Mouse (Mus musculus): ENCODE results near the gene Itgav. TPM values are rescaled to one million over a fixed set of nuclear protein-coding genes. Genes with fewer than 3 reads are reported as not detected.
A peak's percentile ranks its signal among the peaks of the same experiment; 100 is the strongest.

Itgav gene
- 10 to 100 TPM; 40.6 to 41.4 TPM for total RNA-seq (2021)

DNA sequence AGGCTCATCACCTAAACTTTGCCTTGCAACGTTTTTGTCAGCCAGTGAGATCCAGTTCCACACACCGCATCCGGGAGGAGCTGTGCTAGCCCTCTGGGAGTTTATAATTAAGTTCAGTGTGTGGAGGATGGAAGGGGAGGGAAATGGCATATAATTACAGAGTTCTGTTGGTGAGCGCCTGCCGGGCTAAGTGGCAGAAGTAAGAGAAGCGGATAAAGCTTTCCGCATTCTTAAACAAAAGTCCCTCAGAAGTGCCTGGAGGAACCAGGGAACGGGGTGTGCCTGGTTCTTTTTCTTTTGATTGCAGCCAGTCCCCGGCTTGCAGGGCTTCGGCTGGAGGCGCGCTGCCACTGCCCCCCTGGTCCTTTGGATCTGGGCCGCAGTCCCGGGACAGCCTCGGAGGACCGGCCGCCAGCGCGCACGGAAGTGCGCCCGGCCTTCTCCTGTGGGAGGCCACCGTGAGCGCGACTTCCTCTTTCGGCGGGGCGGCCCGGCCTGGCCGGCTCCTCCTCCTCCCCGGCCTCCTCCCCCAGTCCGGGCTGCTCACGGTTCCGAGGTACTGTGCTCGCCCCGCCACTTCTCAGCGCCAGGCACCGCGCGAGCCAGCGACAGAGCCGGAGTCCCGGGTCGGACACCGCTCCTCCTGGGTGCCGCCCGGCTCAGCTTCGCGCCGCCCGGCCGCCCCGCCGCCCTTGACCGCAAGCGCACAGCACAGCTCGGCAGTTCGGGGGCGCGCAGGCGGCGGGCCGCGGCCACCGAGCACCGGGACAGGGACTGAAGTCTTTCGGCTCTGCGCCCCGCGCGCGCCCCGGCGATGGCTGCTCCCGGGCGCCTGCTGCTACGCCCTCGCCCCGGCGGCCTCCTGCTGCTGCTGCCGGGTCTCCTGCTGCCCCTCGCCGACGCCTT is at the start of gene Itgav:
Gene Itgav (plus strand): TSS at position 477 of the 906 bp plus-strand sequence.
- intact Hi-C loops (cut with DNase I): loop anchor here (1.0 to 2.0 kb wide), 4 partner anchors 20 to 79 kb away; partner anchors contain the start of gene Zc3h15

DNA sequence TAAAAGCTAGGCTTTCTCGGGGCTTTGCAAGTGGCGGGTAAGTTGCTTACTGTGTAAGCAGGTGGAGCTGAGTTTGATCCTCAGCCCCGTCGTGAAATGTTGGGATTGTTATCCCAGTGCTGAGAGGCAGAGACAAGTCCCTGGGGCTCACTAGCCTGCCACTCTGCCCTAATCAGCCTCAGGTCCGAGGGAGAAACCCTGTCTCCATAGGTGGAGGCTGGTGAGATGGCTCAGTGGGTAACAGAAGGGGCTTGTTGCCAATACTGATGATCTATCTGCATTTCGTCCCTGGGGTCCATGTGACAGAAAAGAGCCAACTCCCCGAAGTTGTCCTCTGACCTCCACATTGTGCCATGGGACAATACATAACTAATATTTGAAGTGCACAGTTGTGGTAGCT is 49.8 kb upstream of the Itgav start:
- DNase-seq: no peak
- intact Hi-C loops (cut with DNase I): no loop called here

More for the DNA sequence above, at the start of gene Itgav:
- peak; percentile 92 to 97 for DNase-seq

GRCm38 (mm10) chr2:83674896-83675295 is 49.3 kb upstream of the Itgav start:
- intact Hi-C loops (cut with DNase I): no loop called here
- DNase-seq: no peak

GRCm38 (mm10) chr2:83675681-83676080 is 48.5 kb upstream of the Itgav start:
- no peak for DNase-seq
- intact Hi-C loops (cut with DNase I): no loop called here

GRCm38 (mm10) chr2:83676226-83676870 is 47.8 kb upstream of the Itgav start:
- intact Hi-C loops (cut with DNase I): no loop called here
- DNase-seq: no peak

- intact Hi-C loops (cut with DNase I): no loop called here
- DNase-seq: no peak
Measured at GRCm38 (mm10) chr2:83681332-83681731, 42.9 kb upstream of the Itgav start.

GRCm38 (mm10) chr2:83681785-83682184 is 42.4 kb upstream of the Itgav start:
- DNase-seq: no peak
- intact Hi-C loops (cut with DNase I): no loop called here

- intact Hi-C loops (cut with DNase I): no loop called here
- no peak for DNase-seq
Measured at GRCm38 (mm10) chr2:83682282-83682681, 41.9 kb upstream of the Itgav start.

GRCm38 (mm10) chr2:83683731-83684519 is 40.3 kb upstream of the Itgav start:
- intact Hi-C loops (cut with DNase I): no loop called here
- no peak for DNase-seq

DNA sequence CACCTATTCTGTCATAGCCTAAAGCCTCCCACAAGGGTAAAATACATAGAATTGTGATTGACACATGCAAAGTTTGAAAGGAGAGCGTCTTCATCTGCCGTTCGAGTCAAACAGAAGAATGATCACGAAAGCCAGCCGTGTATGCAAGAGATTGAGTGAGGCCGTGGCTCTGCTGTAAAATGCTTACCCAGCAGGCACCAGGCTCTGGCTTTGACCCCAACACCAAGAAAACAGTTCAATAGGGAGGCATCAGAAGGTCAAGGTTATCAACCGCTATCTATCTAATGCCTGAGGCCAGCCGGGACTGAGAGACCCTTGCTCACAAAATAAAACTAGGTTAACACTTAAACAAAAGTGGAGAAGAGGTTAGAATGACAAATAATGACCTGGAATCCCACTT is 39.5 kb upstream of the Itgav start:
- DNase-seq: no peak

GRCm38 (mm10) chr2:83690372-83690771 is 33.8 kb upstream of the Itgav start:
- no peak for DNase-seq
- intact Hi-C loops (cut with DNase I): no loop called here

More for the DNA sequence above, 39.5 kb upstream of the Itgav start:
- intact Hi-C loops (cut with DNase I): no loop called here

DNA sequence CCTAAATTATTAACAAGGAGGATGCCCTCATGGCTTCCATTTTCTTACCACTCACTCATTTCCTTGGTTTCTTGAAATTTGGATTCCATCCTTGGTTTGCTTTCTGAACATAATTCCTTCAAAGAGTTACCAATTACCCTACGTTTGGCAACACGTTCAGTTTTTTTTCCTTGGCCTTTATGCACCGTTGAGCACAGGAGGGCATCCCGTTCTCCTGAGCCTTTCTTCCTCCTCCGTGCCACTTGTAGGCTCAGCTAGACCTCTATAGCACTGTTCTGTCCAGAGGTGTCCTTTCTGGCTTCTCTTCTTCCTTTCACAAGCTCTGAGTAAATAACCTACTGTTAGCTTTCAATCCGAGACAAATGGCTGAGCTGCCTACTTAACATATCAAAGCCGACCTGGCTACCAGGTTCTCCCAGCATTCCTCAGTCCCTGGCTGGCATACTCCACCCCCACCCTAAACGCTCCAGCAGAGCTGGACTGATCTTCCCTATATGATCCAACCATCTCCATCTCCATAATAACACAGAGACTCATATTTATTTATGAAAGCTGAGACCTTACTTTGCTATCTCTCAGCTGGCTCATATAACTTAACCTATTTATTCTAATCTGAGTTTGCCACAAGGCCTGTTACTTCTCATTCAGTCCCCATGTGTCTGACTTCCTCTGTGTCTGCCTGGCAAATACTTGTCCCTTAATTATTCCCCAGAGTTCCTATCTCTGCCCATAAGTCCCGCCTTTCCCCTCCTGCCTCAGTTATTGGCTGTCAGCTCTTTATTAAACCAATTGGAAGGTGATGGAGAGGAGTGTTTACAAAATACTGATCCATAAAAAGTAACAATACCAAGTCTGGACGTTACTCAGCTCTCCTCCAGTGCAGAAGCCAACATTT is 31.3 kb upstream of the Itgav start:
- DNase-seq: no peak
- intact Hi-C loops (cut with DNase I): no loop called here

- intact Hi-C loops (cut with DNase I): no loop called here
- DNase-seq: no peak
Measured at GRCm38 (mm10) chr2:83694061-83694460, 30.1 kb upstream of the Itgav start.

- no peak for DNase-seq
- intact Hi-C loops (cut with DNase I): no loop called here
Measured at GRCm38 (mm10) chr2:83695345-83696247, 28.6 kb upstream of the Itgav start.

DNA sequence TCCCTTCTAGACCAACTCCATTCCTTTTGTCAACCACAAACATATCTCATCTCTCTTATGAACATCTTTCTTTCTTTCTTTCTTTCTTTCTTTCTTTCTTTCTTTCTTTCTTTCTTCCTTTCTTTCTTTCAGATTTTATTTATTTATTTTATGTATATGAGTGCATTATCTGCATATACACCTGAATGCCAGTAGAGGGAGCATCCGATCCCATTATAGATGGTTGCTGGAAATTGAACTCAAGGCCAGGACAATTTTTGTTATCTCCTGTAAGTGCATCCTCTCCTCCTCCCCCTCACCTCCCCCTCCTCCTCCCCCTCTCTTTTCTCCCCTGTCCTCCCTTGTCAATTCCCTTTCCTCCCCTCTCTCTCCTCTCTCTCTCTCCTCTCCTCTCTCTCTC is 25.7 kb upstream of the Itgav start:
- intact Hi-C loops (cut with DNase I): loop anchor here (1.0 kb wide), 1 partner anchor 73 kb away; no protein-coding TSS in a partner anchor
- no peak for DNase-seq

- intact Hi-C loops (cut with DNase I): no loop called here
- DNase-seq: no peak
Measured at GRCm38 (mm10) chr2:83699324-83699723, 24.9 kb upstream of the Itgav start.

GRCm38 (mm10) chr2:83700667-83701066 is 23.5 kb upstream of the Itgav start:
- DNase-seq: no peak

DNA sequence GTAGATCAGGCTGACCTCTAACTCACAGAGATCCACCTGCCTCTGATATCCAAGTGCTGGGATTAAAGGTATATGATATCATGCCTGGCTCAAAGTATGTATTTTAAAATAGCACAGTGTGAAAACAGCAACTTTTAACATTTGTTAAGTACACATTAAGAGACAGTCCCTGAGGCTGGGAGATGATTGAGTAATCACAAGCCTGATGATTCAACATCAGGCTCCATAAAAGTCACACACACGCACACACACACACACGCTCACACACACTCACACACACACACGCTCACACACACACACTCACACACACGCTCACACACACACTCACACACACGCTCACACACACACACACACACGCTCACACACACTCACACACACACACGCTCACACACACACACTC is 21.8 kb upstream of the Itgav start:
- intact Hi-C loops (cut with DNase I): no loop called here
- DNase-seq: no peak

More at GRCm38 (mm10) chr2:83700667-83701066, 23.5 kb upstream of the Itgav start:
- intact Hi-C loops (cut with DNase I): loop anchor here (1.0 kb wide), 1 partner anchor 24 kb away; the partner anchor contains the start of gene Itgav
